Mouse (Mus musculus): ENCODE measurements around the gene Pbxip1. TPM values are rescaled to one million over a fixed set of nuclear protein-coding genes. Genes with fewer than 3 reads are reported as not detected.

The Pbxip1 gene
- polyA plus RNA-seq, 1 experiment from 2014 or later = 8.3 TPM

GRCm38 (mm10) chr3:89392871-89393311, 43.6 kb upstream of the Pbxip1 start:
- H3K9me3 ChIP-seq (ENCODE audit: control insufficient read depth, low read length) = no peaks in the 10 kb centered on the region
- H3K27ac ChIP-seq (ENCODE audit: low read depth, low read length) = no peak overlapping the region
- H3K4me3 ChIP-seq (ENCODE audit: low read depth, low read length) = peak overlapping the region; percentile 44
- H3K4me1 ChIP-seq (ENCODE audit: control insufficient read depth, insufficient read depth, low read length) = peaks cover 41% of the 10 kb centered on the region
- peak overlapping the region; percentile 84 for H3K4me2 ChIP-seq
- ATAC-seq (ENCODE audit: low FRiP score) (no peak), DNase-seq (ENCODE audit: low spot score, missing footprints) (peak; percentile 92)
- WGBS = under 1% methylated on average over 14 of the region's 24 CpGs
- H3K9ac ChIP-seq (ENCODE audit: low read length) = peak overlapping the region; percentile 27; the same call in 1 of the 2 replicates
- H3K36me3 ChIP-seq (ENCODE audit: control insufficient read depth, insufficient read depth, low read length) = no peaks in the 10 kb centered on the region
- H3K27me3 ChIP-seq (ENCODE audit: control insufficient read depth, insufficient read depth, low read length) = peaks cover 16% of the 10 kb centered on the region

- H3K36me3 ChIP-seq (ENCODE audit: control insufficient read depth, insufficient read depth, low read length) = no peaks in the 10 kb centered on the region
- peak overlapping the region; percentile 53 for H3K9ac ChIP-seq (ENCODE audit: low read length)
These were observed 42.9 kb upstream of the Pbxip1 start for GRCm38 (mm10) chr3:89393605-89394004.

GRCm38 (mm10) chr3:89394006-89394893, 42.3 kb upstream of the Pbxip1 start, which contains the start of gene Zbtb7b:
Zbtb7b (minus strand) TSS chr3:89394776.
- Histone ChIP-seq H3K4me2 (peak within 1 kb of the TSS; percentile 84), H3K9me3 (ENCODE audit: control insufficient read depth, low read length) (no peaks in the 10 kb centered on the region), H3K9ac (ENCODE audit: low read length) (peak within 1 kb of the TSS; percentile 53), H3K4me1 (ENCODE audit: control insufficient read depth, insufficient read depth, low read length) (peaks cover 41% of the 10 kb centered on the region), H3K27me3 (ENCODE audit: control insufficient read depth, insufficient read depth, low read length) (peaks cover 16% of the 10 kb centered on the region), H3K36me3 (ENCODE audit: control insufficient read depth, insufficient read depth, low read length) (no peaks in the 10 kb centered on the region), H3K4me3 (ENCODE audit: low read depth, low read length) (peak within 1 kb of the TSS; percentile 42), H3K27ac (ENCODE audit: low read depth, low read length) (peak within 1 kb of the TSS; percentile 62; the same call in 1 of the 2 replicates)
- under 1% methylated on average over 42 of the region's 42 CpGs for WGBS
- ATAC-seq (ENCODE audit: low FRiP score) = peak; percentile 53
- peak; percentile 98 for DNase-seq (ENCODE audit: low spot score, missing footprints)

More at GRCm38 (mm10) chr3:89393605-89394004, 42.9 kb upstream of the Pbxip1 start:
- DNase-seq (ENCODE audit: low spot score, missing footprints) = no peak
- peak; percentile 95 for ATAC-seq (ENCODE audit: low FRiP score)
- Histone ChIP-seq H3K27me3 (ENCODE audit: control insufficient read depth, insufficient read depth, low read length) (peaks cover 16% of the 10 kb centered on the region), H3K27ac (ENCODE audit: low read depth, low read length) (peak overlapping the region; percentile 62; the same call in 1 of the 2 replicates), H3K4me3 (ENCODE audit: low read depth, low read length) (peak overlapping the region; percentile 44), H3K4me2 (peak overlapping the region; percentile 84), H3K9me3 (ENCODE audit: control insufficient read depth, low read length) (no peaks in the 10 kb centered on the region), H3K4me1 (ENCODE audit: control insufficient read depth, insufficient read depth, low read length) (peaks cover 41% of the 10 kb centered on the region)
- 1% methylated on average over 15 of the region's 15 CpGs for WGBS

- Histone ChIP-seq H3K36me3 (ENCODE audit: control insufficient read depth, insufficient read depth, low read length) (no peaks in the 10 kb centered on the region), H3K9me3 (ENCODE audit: control insufficient read depth, low read length) (no peaks in the 10 kb centered on the region), H3K4me1 (ENCODE audit: control insufficient read depth, insufficient read depth, low read length) (peaks cover 41% of the 10 kb centered on the region), H3K9ac (ENCODE audit: low read length) (peak overlapping the region; percentile 53), H3K4me2 (peak overlapping the region; percentile 84), H3K27me3 (ENCODE audit: control insufficient read depth, insufficient read depth, low read length) (peaks cover 16% of the 10 kb centered on the region), H3K27ac (ENCODE audit: low read depth, low read length) (no peak overlapping the region), H3K4me3 (ENCODE audit: low read depth, low read length) (peak overlapping the region; percentile 42)
- peak; percentile 96 for DNase-seq (ENCODE audit: low spot score, missing footprints)
- 0% methylated on average over 12 of the region's 12 CpGs for WGBS
- ATAC-seq (ENCODE audit: low FRiP score) = peak; percentile 25
These were observed 41.6 kb upstream of the Pbxip1 start for GRCm38 (mm10) chr3:89394894-89395256.

- Histone ChIP-seq H3K4me2 (peak overlapping the region; percentile 84), H3K4me3 (ENCODE audit: low read depth, low read length) (peak overlapping the region; percentile 42), H3K27me3 (ENCODE audit: control insufficient read depth, insufficient read depth, low read length) (peaks cover 16% of the 10 kb centered on the region), H3K4me1 (ENCODE audit: control insufficient read depth, insufficient read depth, low read length) (peaks cover 41% of the 10 kb centered on the region), H3K9ac (ENCODE audit: low read length) (no peak overlapping the region; the same call in 1 of the 2 replicates), H3K27ac (ENCODE audit: low read depth, low read length) (no peak overlapping the region), H3K36me3 (ENCODE audit: control insufficient read depth, insufficient read depth, low read length) (no peaks in the 10 kb centered on the region), H3K9me3 (ENCODE audit: control insufficient read depth, low read length) (no peaks in the 10 kb centered on the region)
- peak; percentile 87 for DNase-seq (ENCODE audit: low spot score, missing footprints)
- no peak for ATAC-seq (ENCODE audit: low FRiP score)
- WGBS = 2% methylated on average over 10 of the region's 10 CpGs
These were observed 41.1 kb upstream of the Pbxip1 start for GRCm38 (mm10) chr3:89395419-89395805.

GRCm38 (mm10) chr3:89395806-89396653, 40.5 kb upstream of the Pbxip1 start:
- Histone ChIP-seq H3K4me3 (ENCODE audit: low read depth, low read length) (peak overlapping the region; percentile 42), H3K36me3 (ENCODE audit: control insufficient read depth, insufficient read depth, low read length) (no peaks in the 10 kb centered on the region), H3K27me3 (ENCODE audit: control insufficient read depth, insufficient read depth, low read length) (peaks cover 12% of the 10 kb centered on the region), H3K4me1 (ENCODE audit: control insufficient read depth, insufficient read depth, low read length) (peaks cover 38% of the 10 kb centered on the region), H3K9me3 (ENCODE audit: control insufficient read depth, low read length) (no peaks in the 10 kb centered on the region), H3K9ac (ENCODE audit: low read length) (peak overlapping the region; percentile 50), H3K27ac (ENCODE audit: low read depth, low read length) (no peak overlapping the region), H3K4me2 (peak overlapping the region; percentile 84)
- DNase-seq (ENCODE audit: low spot score, missing footprints) (peak; percentile 94), ATAC-seq (ENCODE audit: low FRiP score) (no peak)
- WGBS = under 1% methylated on average over 44 of the region's 44 CpGs

- H3K9ac ChIP-seq (ENCODE audit: low read length) = peak overlapping the region; percentile 50; the same call in 1 of the 2 replicates
- H3K27ac ChIP-seq (ENCODE audit: low read depth, low read length) = no peak overlapping the region
- H3K4me3 ChIP-seq (ENCODE audit: low read depth, low read length) = peak overlapping the region; percentile 42; the same call in 1 of the 2 replicates
- H3K4me1 ChIP-seq (ENCODE audit: control insufficient read depth, insufficient read depth, low read length) = peaks cover 33% of the 10 kb centered on the region
- peak overlapping the region; percentile 84 for H3K4me2 ChIP-seq
- peaks cover 10% of the 10 kb centered on the region for H3K27me3 ChIP-seq (ENCODE audit: control insufficient read depth, insufficient read depth, low read length)
- H3K36me3 ChIP-seq (ENCODE audit: control insufficient read depth, insufficient read depth, low read length) = no peaks in the 10 kb centered on the region
- ATAC-seq (ENCODE audit: low FRiP score) (no peak), DNase-seq (ENCODE audit: low spot score, missing footprints) (no peak)
- 3% methylated on average over 4 of the region's 4 CpGs for WGBS
- H3K9me3 ChIP-seq (ENCODE audit: control insufficient read depth, low read length) = no peaks in the 10 kb centered on the region
These were observed 39.9 kb upstream of the Pbxip1 start for GRCm38 (mm10) chr3:89396654-89397005.

GRCm38 (mm10) chr3:89401329-89401728, 35.2 kb upstream of the Pbxip1 start:
- no peaks in the 10 kb centered on the region for H3K9me3 ChIP-seq (ENCODE audit: control insufficient read depth, low read length)
- no peak overlapping the region for H3K9ac ChIP-seq (ENCODE audit: low read length)
- peak; percentile 61 for DNase-seq (ENCODE audit: low spot score, missing footprints)
- no peak overlapping the region for H3K27ac ChIP-seq (ENCODE audit: low read depth, low read length)
- WGBS = 89% methylated on average over 7 of the region's 7 CpGs
- no peaks in the 10 kb centered on the region for H3K4me1 ChIP-seq (ENCODE audit: control insufficient read depth, insufficient read depth, low read length)
- no peak overlapping the region for H3K4me2 ChIP-seq
- no peak overlapping the region for H3K4me3 ChIP-seq (ENCODE audit: low read depth, low read length)
- H3K27me3 ChIP-seq (ENCODE audit: control insufficient read depth, insufficient read depth, low read length) = no peaks in the 10 kb centered on the region
- H3K36me3 ChIP-seq (ENCODE audit: control insufficient read depth, insufficient read depth, low read length) = peaks cover 3% of the 10 kb centered on the region; the same call in 1 of the 2 replicates
- ATAC-seq (ENCODE audit: low FRiP score) = no peak

Data from midbrain, embryonic 11.5 days (tissue).